Mouse (Mus musculus) spleen, postnatal 14 days (tissue): ENCODE results near the gene H2-K1.
A peak's percentile ranks its signal among the peaks of the same experiment; 100 is the strongest.
"Not testable (repeated sequence)": the region's sequence is repeated elsewhere in the genome, so short reads cannot be mapped to it uniquely, and the experiment has no call there.

ENCODE experiments used
- DNase-seq, 2 experiments: peaks; one replicate each; pipeline ENCODE4 v3.0.0; 2021 to 2022; ENCODE audit warnings: low spot score in 2 of 2

H2-K1 gene

GRCm38 (mm10) chr17:34026917-34027655 is 26.9 kb upstream of the H2-K1 start:
- DNase-seq = no peak

- DNase-seq = no peak
These were observed 26.1 kb upstream of the H2-K1 start for GRCm38 (mm10) chr17:34026221-34026620.

GRCm38 (mm10) chr17:34025756-34026151 is 25.6 kb upstream of the H2-K1 start:
- no peak for DNase-seq

- DNase-seq = no peak
These were observed 25.0 kb upstream of the H2-K1 start for GRCm38 (mm10) chr17:34024861-34025755.

- peak; percentile 64 to 81 for DNase-seq
These were observed 24.2 kb upstream of the H2-K1 start, which contains the start of gene Ring1 for GRCm38 (mm10) chr17:34024317-34024821. TSS of gene Ring1 (minus strand) at chr17:34024680.

GRCm38 (mm10) chr17:34023678-34024077 is 23.5 kb upstream of the H2-K1 start:
- no peak for DNase-seq

- no peak for DNase-seq
These were observed 22.8 kb upstream of the H2-K1 start for GRCm38 (mm10) chr17:34022987-34023386.

GRCm38 (mm10) chr17:34022414-34022783 is 22.3 kb upstream of the H2-K1 start:
- DNase-seq = no peak

DNA sequence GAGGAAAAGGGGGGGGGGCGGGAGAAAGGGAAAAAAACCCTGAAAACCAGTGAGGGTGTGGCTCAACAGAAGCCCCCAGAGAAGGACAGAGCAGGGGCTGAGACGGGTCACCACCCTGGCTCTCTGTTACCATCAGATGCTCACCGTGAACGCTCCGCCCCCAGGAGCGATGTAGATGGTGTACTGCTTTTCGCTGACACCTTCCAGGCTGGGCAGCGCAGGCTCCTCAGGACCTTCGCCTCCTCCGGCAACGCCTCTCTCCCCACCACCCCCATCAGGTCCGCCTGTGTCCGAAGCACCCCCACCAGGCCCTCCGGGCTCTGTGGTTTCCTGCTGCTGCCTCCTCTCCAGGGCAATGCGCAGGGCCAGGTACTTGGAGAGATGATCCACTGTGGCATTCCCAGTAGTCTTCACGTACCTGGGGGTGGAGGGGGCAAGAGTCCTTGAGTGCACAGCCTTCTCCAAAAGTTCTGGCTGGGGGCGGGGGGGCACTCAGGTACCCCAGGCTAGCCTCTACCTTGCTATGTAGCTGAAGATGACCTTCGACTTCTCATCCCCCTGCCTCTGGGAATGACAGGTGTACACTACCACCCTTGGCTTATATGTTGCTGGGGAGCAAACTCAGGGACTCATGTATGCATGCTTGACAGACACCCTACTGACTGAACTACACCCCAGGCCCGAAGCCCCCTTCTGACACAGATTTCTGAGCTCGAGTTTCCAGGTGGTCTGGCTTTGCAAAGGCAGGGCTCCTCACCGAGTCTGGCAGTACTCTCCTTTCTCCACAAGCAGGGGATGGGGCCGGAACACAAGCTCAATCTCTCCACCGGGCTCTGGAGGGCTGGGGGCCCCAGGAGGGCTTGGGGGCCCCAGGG is 21.6 kb upstream of the H2-K1 start:
- DNase-seq = peak in 1 of 2 experiments; percentile 6

- no peak for DNase-seq
These were observed 13.3 kb upstream of the H2-K1 start for GRCm38 (mm10) chr17:34013436-34013835.

GRCm38 (mm10) chr17:34010156-34010555 is 10.0 kb upstream of the H2-K1 start:
- DNase-seq = no peak

DNA sequence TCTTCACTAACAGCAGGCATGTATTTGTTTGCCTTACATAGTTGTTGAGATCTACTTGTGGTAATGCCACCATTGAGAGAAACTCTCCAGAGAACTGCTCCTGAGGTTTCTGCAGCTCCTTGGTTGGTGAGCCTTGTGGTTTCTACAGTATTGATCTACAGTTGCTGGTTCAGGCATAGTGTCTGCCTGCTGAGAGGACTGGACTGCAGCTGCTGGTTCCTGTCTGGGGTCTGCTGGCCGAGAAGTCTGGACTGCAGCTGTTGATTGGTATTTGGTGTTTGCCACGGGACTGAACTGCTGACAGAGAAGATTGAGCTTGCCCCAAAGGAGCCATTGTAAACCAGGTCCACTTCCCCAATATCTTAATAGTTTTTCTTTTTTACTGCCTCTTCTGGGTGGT is 6.4 kb upstream of the H2-K1 start:
- DNase-seq = no peak

DNA sequence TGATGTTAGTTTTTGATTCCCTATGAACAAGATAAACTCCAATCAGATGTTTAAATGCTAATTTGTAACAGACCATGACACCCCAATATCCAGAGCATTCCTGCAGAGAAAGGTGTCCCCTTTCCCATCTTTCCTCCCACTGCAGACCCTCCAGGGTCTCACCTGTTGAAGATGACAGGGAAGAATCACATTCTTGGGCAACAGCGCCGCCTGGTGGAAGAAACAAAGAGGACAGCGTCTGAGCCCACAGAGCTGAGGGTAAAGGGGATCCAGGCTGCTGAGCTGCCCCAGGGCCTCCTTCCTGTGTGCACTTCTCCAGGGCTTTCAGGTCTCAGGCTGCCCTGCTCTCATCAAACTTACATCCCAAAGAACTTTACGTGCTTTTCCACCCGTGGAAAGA is 3.3 kb upstream of the H2-K1 start:
- DNase-seq = peak in 1 of 2 experiments; percentile 57

GRCm38 (mm10) chr17:34000796-34001195 is 649 bp upstream of the H2-K1 start:
- DNase-seq = not testable (repeated sequence)

GRCm38 (mm10) chr17:33999341-34000149 is 602 bp downstream of the H2-K1 start:
- DNase-seq = no peak

DNA sequence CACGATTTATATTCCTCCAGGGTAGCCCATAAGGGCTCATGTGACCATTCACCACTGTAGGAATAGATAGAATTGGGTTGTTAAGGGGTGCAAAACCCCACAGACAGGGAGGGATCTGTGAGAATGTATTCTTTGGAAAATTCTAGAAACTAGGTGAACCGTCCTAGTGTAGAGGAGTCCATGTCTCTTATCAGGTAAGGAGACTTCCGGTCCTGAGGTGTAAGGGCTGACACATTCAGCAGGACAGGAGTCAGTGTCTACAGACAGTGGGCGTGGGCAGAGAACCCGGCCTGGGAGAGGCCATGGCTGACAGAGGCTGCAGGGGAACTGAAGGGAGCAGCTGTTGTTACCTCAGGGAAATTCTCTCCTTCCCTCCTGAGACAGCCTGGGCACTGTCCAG is 1.4 kb downstream of the H2-K1 start:
- DNase-seq = not testable (repeated sequence)

DNA sequence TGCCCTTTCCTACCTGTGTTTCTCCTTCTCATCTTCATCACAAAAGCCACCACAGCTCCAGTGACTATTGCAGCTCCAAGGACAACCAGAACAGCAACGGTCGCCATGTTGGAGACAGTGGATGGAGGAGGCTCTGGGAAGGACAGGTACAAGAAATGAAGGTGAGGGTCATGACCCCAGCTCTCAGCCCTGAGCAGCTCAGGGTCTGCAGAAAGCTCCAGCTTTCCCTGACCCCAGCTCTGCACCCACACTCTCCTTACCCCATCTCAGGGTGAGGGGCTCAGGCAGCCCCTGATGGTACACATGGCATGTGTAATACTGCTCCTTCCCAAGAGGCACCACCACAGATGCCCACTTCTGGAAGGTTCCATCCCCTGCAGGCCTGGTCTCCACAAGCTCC is 3.1 kb downstream of the H2-K1 start:
- not testable (repeated sequence) for DNase-seq

DNA sequence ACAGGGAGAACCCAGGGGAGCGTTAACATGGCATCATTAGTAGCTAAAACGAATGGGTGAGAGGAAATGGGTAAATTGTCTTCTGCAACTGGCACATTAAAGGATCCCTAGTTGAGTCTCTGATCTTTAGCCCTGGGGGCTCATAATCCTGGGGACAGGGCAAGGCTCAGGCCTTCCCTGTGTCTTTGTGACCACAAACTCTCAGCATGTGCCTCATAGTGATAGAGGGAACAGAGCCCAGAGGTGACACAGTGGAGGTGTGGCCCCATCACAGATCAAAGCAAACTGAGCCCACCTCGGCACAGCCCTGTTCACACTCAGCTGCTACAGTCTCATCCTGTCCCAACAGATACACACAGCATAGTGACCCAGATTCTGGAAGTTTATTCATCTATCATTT is 4.5 kb downstream of the H2-K1 start:
- no peak for DNase-seq

GRCm38 (mm10) chr17:33994959-33995358 is 5.2 kb downstream of the H2-K1 start:
- no peak for DNase-seq

GRCm38 (mm10) chr17:33991788-33992664 is 8.1 kb downstream of the H2-K1 start:
- peak in 1 of 2 experiments; percentile 62 for DNase-seq
